Mouse (Mus musculus): Measurements from ENCODE around the gene Mag. TPM values are rescaled to one million over a fixed set of nuclear protein-coding genes. Genes with fewer than 3 reads are reported as not detected.

Gene Mag
- 0.31 and 0.48 TPM in 2 replicates for polyA plus RNA-seq (2015; fragmentation: Nextera tagmentation; extraction: Ambion mirVana)

GRCm38 (mm10) chr7:30914732-30915131, at the start of gene Mag:
Gene Mag (minus strand): TSS chr7:30914873.
- no peaks in the 10 kb centered on the region for H3K4me1 ChIP-seq
- 71% methylated on average over 8 of the region's 8 CpGs for WGBS
- no peak within 1 kb of the TSS for H3K9ac ChIP-seq
- H3K4me3 ChIP-seq (replicated peaks): no peak within 1 kb of the TSS
- no peaks in the 10 kb centered on the region for H3K9me3 ChIP-seq
- H3K4me2 ChIP-seq: no peak within 1 kb of the TSS
- ATAC-seq (ENCODE audit: insufficient read depth, low FRiP score, low read depth): no peak
- no peak within 1 kb of the TSS for H3K27ac ChIP-seq
- H3K27me3 ChIP-seq (replicated peaks): no peaks in the 10 kb centered on the region
- H3K36me3 ChIP-seq: no peaks in the 10 kb centered on the region

- H3K9ac ChIP-seq: no peak overlapping the region
- H3K36me3 ChIP-seq: no peaks in the 10 kb centered on the region
- no peaks in the 10 kb centered on the region for H3K27me3 ChIP-seq (replicated peaks)
- no peak overlapping the region for H3K4me3 ChIP-seq (replicated peaks)
- ATAC-seq (ENCODE audit: insufficient read depth, low FRiP score, low read depth): no peak
- H3K27ac ChIP-seq: no peak overlapping the region
- H3K4me1 ChIP-seq: no peaks in the 10 kb centered on the region
- no peaks in the 10 kb centered on the region for H3K9me3 ChIP-seq
- 84% methylated on average over 7 of the region's 7 CpGs for WGBS
- H3K4me2 ChIP-seq: no peak overlapping the region
Observed at GRCm38 (mm10) chr7:30964366-30964765, 49.7 kb upstream of the Mag start.

- H3K27me3 ChIP-seq (replicated peaks): no peaks in the 10 kb centered on the region
- no peaks in the 10 kb centered on the region for H3K36me3 ChIP-seq
- no peak overlapping the region for H3K4me2 ChIP-seq
- H3K9ac ChIP-seq: no peak overlapping the region
- no peak overlapping the region for H3K27ac ChIP-seq
- peaks cover 13% of the 10 kb centered on the region for H3K4me1 ChIP-seq
- WGBS: 91% methylated on average over 5 of the region's 5 CpGs
- ATAC-seq (ENCODE audit: insufficient read depth, low FRiP score, low read depth): no peak
- no peak overlapping the region for H3K4me3 ChIP-seq (replicated peaks)
- no peaks in the 10 kb centered on the region for H3K9me3 ChIP-seq
Observed at GRCm38 (mm10) chr7:30962862-30963261, 48.2 kb upstream of the Mag start.

- Histone ChIP-seq H3K9ac (no peak overlapping the region), H3K36me3 (0 out of 2 replicates have a peak, but pooled peaks cover under 1% of the 10 kb centered on the region), H3K27me3 (replicated peaks) (no peaks in the 10 kb centered on the region), H3K27ac (no peak overlapping the region), H3K4me2 (no peak overlapping the region), H3K9me3 (no peaks in the 10 kb centered on the region), H3K4me1 (peaks cover 22% of the 10 kb centered on the region), H3K4me3 (replicated peaks) (no peak overlapping the region)
- no peak for ATAC-seq (ENCODE audit: insufficient read depth, low FRiP score, low read depth)
- WGBS: 82% methylated on average over 6 of the region's 6 CpGs
Observed at GRCm38 (mm10) chr7:30959786-30960349, 45.2 kb upstream of the Mag start.

DNA sequence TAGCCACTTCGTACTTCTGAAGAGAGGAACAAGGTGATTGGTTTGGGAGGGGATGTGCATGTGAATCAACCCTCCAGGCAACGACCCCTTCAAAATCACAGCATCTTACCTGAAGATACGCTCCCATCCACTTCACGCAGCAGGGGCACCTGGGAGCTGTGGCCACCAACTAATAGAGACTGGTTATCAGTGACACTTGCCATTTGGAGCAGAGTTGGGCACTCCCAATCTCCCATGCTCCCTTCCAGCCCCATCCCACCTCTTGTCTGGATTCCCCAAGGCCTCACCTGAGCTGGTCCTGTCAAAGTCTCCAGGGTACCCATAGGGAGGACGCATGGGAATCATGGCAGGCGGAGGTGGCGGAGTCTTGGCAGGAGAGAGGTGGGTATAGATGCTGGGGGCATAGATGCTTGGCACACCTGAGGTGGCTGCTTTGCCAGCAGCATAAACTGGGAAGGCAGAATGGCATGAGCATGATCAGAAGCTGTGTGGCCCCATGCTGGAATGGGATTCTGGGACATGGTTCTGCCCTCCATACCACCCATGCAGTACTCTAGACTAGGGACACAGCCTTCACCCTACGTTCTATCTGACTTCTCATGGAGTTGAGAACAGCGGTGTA, 44.3 kb upstream of the Mag start:
- no peak overlapping the region for H3K27ac ChIP-seq
- ATAC-seq (ENCODE audit: insufficient read depth, low FRiP score, low read depth): no peak
- WGBS: 90% methylated on average over 9 of the region's 9 CpGs
- H3K4me3 ChIP-seq (replicated peaks): no peak overlapping the region
- no peaks in the 10 kb centered on the region for H3K9me3 ChIP-seq
- 0 out of 2 replicates have a peak, but pooled peaks cover 8% of the 10 kb centered on the region for H3K36me3 ChIP-seq
- H3K4me2 ChIP-seq: no peak overlapping the region
- H3K9ac ChIP-seq: no peak overlapping the region
- peaks cover 23% of the 10 kb centered on the region for H3K4me1 ChIP-seq
- no peaks in the 10 kb centered on the region for H3K27me3 ChIP-seq (replicated peaks)

GRCm38 (mm10) chr7:30958109-30958865, 43.6 kb upstream of the Mag start:
- no peaks in the 10 kb centered on the region for H3K27me3 ChIP-seq (replicated peaks)
- peak overlapping the region; percentile 97; the same call in 1 of the 2 replicates for H3K27ac ChIP-seq
- peak overlapping the region; percentile 92 for H3K4me3 ChIP-seq (replicated peaks)
- WGBS: 66% methylated on average over 28 of the region's 28 CpGs
- H3K36me3 ChIP-seq: 0 out of 2 replicates have a peak, but pooled peaks cover 8% of the 10 kb centered on the region
- H3K4me1 ChIP-seq: peaks cover 23% of the 10 kb centered on the region
- peak overlapping the region; percentile 24; the same call in 1 of the 2 replicates for H3K9ac ChIP-seq
- H3K4me2 ChIP-seq: peak overlapping the region; percentile 58
- ATAC-seq (ENCODE audit: insufficient read depth, low FRiP score, low read depth): no peak
- no peaks in the 10 kb centered on the region for H3K9me3 ChIP-seq

GRCm38 (mm10) chr7:30957367-30957783, 42.7 kb upstream of the Mag start:
- Histone ChIP-seq H3K4me2 (peak overlapping the region; percentile 58), H3K9me3 (no peaks in the 10 kb centered on the region), H3K36me3 (peaks cover 13% of the 10 kb centered on the region; the same call in 1 of the 2 replicates), H3K4me1 (peaks cover 23% of the 10 kb centered on the region), H3K27me3 (replicated peaks) (no peaks in the 10 kb centered on the region), H3K27ac (peak overlapping the region; percentile 97), H3K4me3 (replicated peaks) (peak overlapping the region; percentile 92), H3K9ac (peak overlapping the region; percentile 54; the same call in 1 of the 2 replicates)
- WGBS: under 1% methylated on average over 43 of the region's 43 CpGs
- ATAC-seq (ENCODE audit: insufficient read depth, low FRiP score, low read depth): peak; percentile 70

DNA sequence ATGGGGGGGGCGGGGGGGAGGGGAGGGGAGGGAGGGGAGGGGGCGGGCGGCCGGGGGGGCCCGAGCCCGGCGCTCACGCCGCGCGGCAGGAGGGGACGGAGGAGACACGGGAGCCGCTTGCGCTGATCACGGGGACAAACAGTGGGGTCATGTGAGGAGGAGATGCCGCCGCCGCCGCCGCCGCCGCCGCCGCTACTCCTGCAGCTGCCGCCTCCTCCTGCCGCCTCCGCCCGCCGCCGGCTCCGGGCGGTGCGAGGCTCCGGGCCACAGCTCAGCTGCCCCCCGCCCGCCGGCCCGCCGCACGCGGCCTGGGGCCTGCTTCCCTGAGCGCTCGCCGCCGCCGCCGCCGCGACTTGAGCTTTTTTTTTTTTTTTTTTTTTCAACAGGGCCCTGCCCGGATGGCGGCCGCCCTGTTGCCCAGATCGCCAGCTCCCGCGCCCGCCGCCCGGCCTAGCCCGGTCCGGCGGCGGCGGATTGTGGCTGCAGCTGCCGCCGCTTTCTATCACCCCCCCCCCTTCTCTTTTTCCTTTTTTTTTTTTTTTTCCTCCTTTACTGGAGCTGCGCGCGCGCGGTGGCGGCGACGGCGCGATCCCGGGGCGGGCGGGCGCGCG, 42.2 kb upstream of the Mag start, which contains the start of gene Usf2:
Usf2 (minus strand) TSS at position 48 of the 611 bp plus-strand sequence.
- Histone ChIP-seq H3K27me3 (replicated peaks) (no peaks in the 10 kb centered on the region), H3K27ac (peak within 1 kb of the TSS; percentile 97), H3K4me1 (peaks cover 23% of the 10 kb centered on the region), H3K36me3 (peaks cover 17% of the 10 kb centered on the region; the same call in 1 of the 2 replicates), H3K9me3 (no peaks in the 10 kb centered on the region), H3K4me3 (replicated peaks) (peak within 1 kb of the TSS; percentile 92), H3K4me2 (peak within 1 kb of the TSS; percentile 94), H3K9ac (peak within 1 kb of the TSS; percentile 99)
- ATAC-seq (ENCODE audit: insufficient read depth, low FRiP score, low read depth): peak; percentile 33; the same call in 1 of the 2 replicates
- under 1% methylated on average over 32 of the region's 82 CpGs for WGBS

DNA sequence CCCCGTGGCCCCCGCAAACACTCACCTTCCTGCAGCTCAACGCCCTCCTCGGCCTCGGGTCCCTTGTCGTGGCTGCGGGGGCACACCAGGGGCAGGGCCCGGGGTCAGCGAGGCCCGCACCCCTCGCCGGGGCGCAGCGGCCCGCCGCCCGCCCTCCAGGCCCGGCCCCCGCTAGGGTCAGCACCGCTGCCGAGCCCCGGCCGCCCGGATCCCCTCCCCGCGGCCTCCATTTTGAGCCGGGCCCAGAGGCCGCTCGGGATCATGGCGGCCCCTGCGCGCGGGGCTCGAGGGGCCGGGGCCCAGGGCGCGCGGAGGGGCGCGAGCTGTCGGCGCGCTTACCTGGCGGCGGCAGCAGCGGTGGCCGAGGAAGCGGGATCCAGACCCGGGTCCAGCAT, 41.7 kb upstream of the Mag start:
- Histone ChIP-seq H3K36me3 (peaks cover 17% of the 10 kb centered on the region; the same call in 1 of the 2 replicates), H3K9ac (peak overlapping the region; percentile 99), H3K4me3 (replicated peaks) (peak overlapping the region; percentile 92), H3K4me1 (peaks cover 23% of the 10 kb centered on the region), H3K27ac (peak overlapping the region; percentile 97), H3K27me3 (replicated peaks) (no peaks in the 10 kb centered on the region), H3K9me3 (no peaks in the 10 kb centered on the region), H3K4me2 (peak overlapping the region; percentile 94)
- 0% methylated on average over 34 of the region's 49 CpGs for WGBS
- ATAC-seq (ENCODE audit: insufficient read depth, low FRiP score, low read depth): peak; percentile 8; the same call in 1 of the 2 replicates

- peak; percentile 70 for ATAC-seq (ENCODE audit: insufficient read depth, low FRiP score, low read depth)
- Histone ChIP-seq H3K4me1 (peaks cover 23% of the 10 kb centered on the region), H3K4me3 (replicated peaks) (peak overlapping the region; percentile 92), H3K36me3 (peaks cover 17% of the 10 kb centered on the region; the same call in 1 of the 2 replicates), H3K27me3 (replicated peaks) (no peaks in the 10 kb centered on the region), H3K9ac (peak overlapping the region; percentile 99), H3K9me3 (no peaks in the 10 kb centered on the region), H3K4me2 (peak overlapping the region; percentile 94), H3K27ac (peak overlapping the region; percentile 97)
- WGBS: under 1% methylated on average over 50 of the region's 64 CpGs
Observed at GRCm38 (mm10) chr7:30955584-30956356, 41.1 kb upstream of the Mag start.

Data from stomach, embryonic 15.5 days (tissue).